Mouse (Mus musculus) G1E (cell line): ENCODE results near the gene Sart3. TPM values are rescaled to one million over a fixed set of nuclear protein-coding genes. Genes with fewer than 3 reads are reported as not detected.

Experiments
- ATAC-seq: 2 replicates; pipeline ENCODE4 v1.8.0; 2016; ENCODE audit warnings: mild to moderate bottlenecking; ENCODE audit not compliant: insufficient number of reproducible peaks, poor library complexity, low FRiP score, severe bottlenecking; ENCODE audit errors: extremely low read depth
- DNase-seq: peaks from one replicate; pipeline ENCODE4 v3.0.0; 2012; ENCODE audit warnings: low spot score
- H3K27me3 ChIP-seq: 2 replicates; pipeline ENCODE4 v1.6.1; 2012; ENCODE audit warnings: mild to moderate bottlenecking, low read length, inconsistent platforms; ENCODE audit not compliant: insufficient read depth
- H3K36me3 ChIP-seq: replicated peaks from 2 replicates; pipeline ENCODE3; 2012; ENCODE audit warnings: mild to moderate bottlenecking, inconsistent platforms
- H3K4me1 ChIP-seq: 2 replicates; pipeline ENCODE4 v1.6.1; 2012; ENCODE audit warnings: low read depth, low read length, inconsistent platforms, mixed read lengths; ENCODE audit not compliant: insufficient read depth
- H3K4me3 ChIP-seq: 2 replicates; pipeline ENCODE4 v1.5.1; 2012; ENCODE audit warnings: low read depth, mild to moderate bottlenecking, inconsistent platforms, low read length, moderate library complexity, mixed read lengths
- H3K9me3 ChIP-seq: replicated peaks from 2 replicates; pipeline ENCODE4 v1.6.1; 2012; ENCODE audit warnings: inconsistent platforms
- CTCF ChIP-seq: IDR thresholded peaks from 2 replicates; pipeline ENCODE4 v1.5.1; 2012; ENCODE audit warnings: low read depth, low read length, inconsistent platforms, mixed read lengths
- GATA1 ChIP-seq: IDR thresholded peaks from 2 replicates; pipeline ENCODE4 v1.6.1; 2012; ENCODE audit warnings: borderline replicate concordance, low read length, inconsistent platforms, mixed read lengths
- GATA2 ChIP-seq: IDR thresholded peaks from 2 replicates; pipeline ENCODE4 v1.6.1; 2012; ENCODE audit warnings: low read depth, low read length, inconsistent platforms, borderline replicate concordance
- POLR2AphosphoS5 ChIP-seq: IDR thresholded peaks from 2 replicates; pipeline ENCODE4 v1.6.1; 2012; ENCODE audit warnings: low read depth, low read length, inconsistent platforms; ENCODE audit not compliant: insufficient replicate concordance
- TAL1 ChIP-seq: conservative IDR thresholded peaks from 2 replicates; pipeline ENCODE4 v1.6.1; 2012; ENCODE audit warnings: low read depth, low read length, inconsistent platforms, mixed read lengths
- polyA plus RNA-seq: library from polyadenylated mRNA; stranded (reverse); fragments of >175 nt; gene quantifications from 2 replicates; pipeline ENCODE4 v1.2.3, GENCODE M21; 2012
- total RNA-seq, 2 experiments: library from RNA; stranded (forward) in 1 of 2; stranded (reverse) in 1 of 2; fragments of 200-1000 nt in 1 of 2; fragments of >200 nt in 1 of 2; fragmentation: Nextera tagmentation in 1 of 2; gene quantifications; 2 replicates each; pipeline ENCODE4 v1.2.3; 2014 to 2017

Gene Sart3
- total and polyA plus RNA-seq, 3 experiments: 19.0 to 52.6 (median 32.6) TPM

DNA sequence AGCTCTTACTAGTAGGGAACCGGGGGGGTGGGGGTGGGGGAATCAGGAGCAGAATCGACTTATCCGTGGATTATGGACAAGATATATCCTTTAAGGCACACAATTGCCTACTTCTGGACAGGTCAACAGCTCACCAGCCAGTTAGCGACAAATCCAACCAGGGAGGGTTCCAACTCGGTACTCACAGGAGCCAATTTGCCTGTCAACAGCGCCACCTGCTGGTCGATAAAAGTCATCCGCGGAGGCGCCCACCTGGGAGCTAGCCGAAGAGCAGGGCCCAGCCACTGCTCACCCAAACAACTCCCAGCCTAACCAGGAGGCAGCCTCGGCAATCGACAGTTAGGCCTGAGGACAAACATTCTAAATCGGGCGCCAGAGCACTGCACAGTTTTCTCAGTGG, 47.9 kb downstream of the Sart3 start, which contains the start of gene 1700069L16Rik:
1700069L16Rik (minus strand) TSS at position 327 of the 400 bp plus-strand sequence.
- no peaks in the 10 kb centered on the region for H3K4me1 ChIP-seq
- no peak for ATAC-seq
- H3K27me3 ChIP-seq: no peaks in the 10 kb centered on the region
- H3K4me3 ChIP-seq: no peak within 1 kb of the TSS
- no peaks in the 10 kb centered on the region for H3K36me3 ChIP-seq
- peaks cover 25% of the 10 kb centered on the region for H3K9me3 ChIP-seq
- DNase-seq: no peak
- TF ChIP-seq GATA2 (no peak), POLR2AphosphoS5 (no peak), GATA1 (no peak), TAL1 (no peak), CTCF (no peak)

DNA sequence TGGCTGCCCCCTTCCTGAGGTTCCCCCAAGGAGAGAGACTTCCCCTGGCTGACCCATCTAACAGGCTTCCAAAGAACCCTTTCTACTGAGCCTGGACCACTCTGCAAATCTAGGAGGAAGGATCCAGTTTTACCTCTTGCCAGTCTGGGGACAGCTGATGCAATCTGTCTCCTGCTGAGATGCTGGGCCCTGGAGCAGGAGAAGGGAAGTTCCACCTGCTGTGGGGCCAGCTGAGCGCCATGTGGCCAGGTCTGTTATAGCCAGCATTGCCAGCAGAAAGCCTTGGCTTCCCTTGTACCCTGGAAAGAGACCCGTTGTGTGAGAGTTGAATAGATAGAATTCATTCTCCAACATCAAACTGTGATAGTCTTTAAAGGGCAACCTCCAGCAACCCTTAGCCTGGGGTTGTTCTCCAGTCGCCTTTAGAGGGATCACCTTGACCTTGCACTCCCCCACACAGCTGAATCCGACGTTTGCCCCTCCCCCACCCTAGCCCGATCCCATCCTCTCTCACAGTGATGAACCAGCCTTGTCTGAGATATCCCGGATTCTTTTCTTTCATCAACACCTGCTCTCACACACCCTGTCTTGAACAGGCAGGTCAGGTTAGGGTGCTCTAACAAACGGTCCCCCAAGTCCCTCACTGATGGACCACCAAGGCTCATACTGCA, 48.6 kb downstream of the Sart3 start:
- peaks cover 30% of the 10 kb centered on the region for H3K9me3 ChIP-seq
- no peaks in the 10 kb centered on the region for H3K36me3 ChIP-seq
- no peaks in the 10 kb centered on the region for H3K27me3 ChIP-seq
- TF ChIP-seq TAL1: no peak
- TF ChIP-seq GATA2: no peak
- TF ChIP-seq CTCF: no peak
- TF ChIP-seq GATA1: no peak
- TF ChIP-seq POLR2AphosphoS5: no peak
- H3K4me1 ChIP-seq: no peaks in the 10 kb centered on the region
- H3K4me3 ChIP-seq: no peak overlapping the region
- no peak for DNase-seq
- no peak for ATAC-seq

DNA sequence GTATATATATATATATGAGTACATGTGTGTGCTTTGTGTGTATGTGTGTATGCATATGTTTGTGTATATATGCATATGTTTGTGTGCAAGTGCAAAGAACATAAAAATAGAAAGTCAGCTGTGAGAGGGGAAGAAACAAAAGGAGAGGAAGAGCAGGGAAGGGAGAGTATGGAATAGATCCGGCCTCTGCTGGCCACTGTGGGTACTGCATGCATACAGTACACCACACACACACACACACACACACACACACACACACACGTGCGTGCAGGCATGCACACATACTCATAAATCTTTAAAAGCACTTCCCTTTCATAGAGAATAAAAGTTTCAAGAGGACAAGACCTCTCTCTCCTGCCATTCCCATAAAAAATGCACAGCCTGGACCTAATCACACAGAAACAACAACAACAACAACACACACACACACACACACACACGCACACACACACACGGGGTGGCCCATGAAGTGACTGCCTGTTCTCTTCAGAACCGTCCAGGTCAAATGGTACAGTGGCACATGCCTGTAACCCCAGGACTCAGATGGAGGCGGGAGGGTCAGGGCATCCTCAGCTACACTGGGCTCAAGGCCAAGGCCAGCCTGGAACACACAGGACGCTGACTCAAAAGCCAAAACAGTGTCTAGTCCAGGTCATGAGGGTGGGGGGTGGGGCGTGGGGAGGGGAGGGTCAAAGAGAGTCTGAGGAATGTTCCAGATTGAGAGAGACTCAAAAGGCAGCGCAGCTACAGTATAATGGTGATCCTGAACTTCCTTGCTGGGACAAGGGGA, 49.9 kb downstream of the Sart3 start:
- no peaks in the 10 kb centered on the region for H3K36me3 ChIP-seq
- no peak for ATAC-seq
- H3K9me3 ChIP-seq: peaks cover 33% of the 10 kb centered on the region
- H3K4me3 ChIP-seq: no peak overlapping the region
- no peaks in the 10 kb centered on the region for H3K4me1 ChIP-seq
- H3K27me3 ChIP-seq: no peaks in the 10 kb centered on the region
- no peak for DNase-seq
- no peak for TF ChIP-seq GATA1
- TF ChIP-seq GATA2: no peak
- TF ChIP-seq CTCF: no peak; the same call in 1 of the 2 replicates
- no peak for TF ChIP-seq TAL1
- TF ChIP-seq POLR2AphosphoS5: no peak

DNA sequence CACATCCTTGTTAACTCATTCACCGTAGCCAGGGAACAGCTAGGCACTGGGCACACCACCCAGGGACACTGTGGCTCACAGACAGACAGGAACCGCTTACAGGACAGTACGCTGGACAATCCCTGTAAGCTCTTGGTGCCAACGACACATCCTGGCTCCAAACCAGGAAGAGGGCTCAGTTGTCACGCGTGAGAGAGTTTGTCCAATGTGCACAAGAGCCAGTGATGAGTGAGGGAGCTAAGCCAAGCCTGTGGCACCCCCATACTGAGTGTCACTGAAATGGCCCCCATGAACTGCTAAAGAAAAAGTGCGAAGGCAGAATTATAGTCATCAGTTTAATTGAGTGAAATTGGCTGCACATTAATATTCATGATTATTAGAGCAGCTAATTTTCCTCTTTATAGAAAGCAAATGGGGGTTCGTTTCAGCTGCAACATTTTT, 53.1 kb downstream of the Sart3 start:
- Histone ChIP-seq H3K4me1 (no peaks in the 10 kb centered on the region), H3K9me3 (peaks cover 45% of the 10 kb centered on the region), H3K4me3 (no peak overlapping the region), H3K27me3 (no peaks in the 10 kb centered on the region), H3K36me3 (no peaks in the 10 kb centered on the region)
- no peak for ATAC-seq
- no peak for TF ChIP-seq GATA1
- no peak for TF ChIP-seq GATA2
- no peak for TF ChIP-seq TAL1
- no peak for TF ChIP-seq CTCF
- TF ChIP-seq POLR2AphosphoS5: no peak
- DNase-seq: no peak

DNA sequence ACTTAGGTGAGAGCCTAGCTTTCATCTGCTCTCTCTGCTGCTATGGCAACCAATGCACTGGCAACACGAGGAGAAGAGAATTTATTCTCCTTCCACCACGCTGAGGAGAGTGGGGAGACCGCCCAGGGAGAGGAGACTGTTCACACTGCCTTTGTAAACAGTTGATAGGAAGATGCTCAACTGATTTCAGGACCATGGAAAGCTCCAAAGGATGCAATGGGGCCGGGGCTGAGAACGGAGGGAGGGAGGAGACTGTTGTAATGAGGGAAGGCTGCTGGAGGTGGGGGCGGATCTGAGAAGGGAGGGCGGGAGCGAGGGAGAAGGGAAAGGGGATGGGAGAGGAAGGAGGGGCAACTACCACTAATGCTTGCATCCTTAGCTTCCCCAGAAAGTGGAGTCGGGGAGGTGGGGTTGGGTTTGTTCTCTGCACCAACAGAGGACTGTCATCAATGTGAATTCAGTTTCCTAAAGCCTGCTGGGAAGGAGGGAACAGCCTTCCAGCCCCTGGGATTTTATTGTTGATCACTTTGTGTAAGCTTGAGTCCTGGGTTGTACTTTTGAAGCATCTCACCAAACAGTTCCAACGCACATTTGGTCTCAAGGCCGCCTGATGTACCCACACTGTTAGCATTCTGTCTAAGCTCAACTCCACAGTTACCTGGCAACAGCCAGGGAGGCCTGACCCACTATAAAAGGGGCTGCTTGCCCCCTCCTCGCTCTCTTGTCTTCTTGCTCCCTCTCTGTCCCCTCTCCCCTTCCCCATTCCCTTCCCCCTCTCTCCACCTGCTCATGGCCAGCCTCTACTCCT, 55.5 kb downstream of the Sart3 start:
- no peak for ATAC-seq
- H3K9me3 ChIP-seq: peaks cover 47% of the 10 kb centered on the region
- H3K27me3 ChIP-seq: no peaks in the 10 kb centered on the region
- TF ChIP-seq GATA1 (no peak), CTCF (no peak), TAL1 (no peak), POLR2AphosphoS5 (no peak), GATA2 (no peak)
- H3K36me3 ChIP-seq: no peaks in the 10 kb centered on the region
- no peak overlapping the region for H3K4me3 ChIP-seq
- DNase-seq: no peak
- H3K4me1 ChIP-seq: no peaks in the 10 kb centered on the region

DNA sequence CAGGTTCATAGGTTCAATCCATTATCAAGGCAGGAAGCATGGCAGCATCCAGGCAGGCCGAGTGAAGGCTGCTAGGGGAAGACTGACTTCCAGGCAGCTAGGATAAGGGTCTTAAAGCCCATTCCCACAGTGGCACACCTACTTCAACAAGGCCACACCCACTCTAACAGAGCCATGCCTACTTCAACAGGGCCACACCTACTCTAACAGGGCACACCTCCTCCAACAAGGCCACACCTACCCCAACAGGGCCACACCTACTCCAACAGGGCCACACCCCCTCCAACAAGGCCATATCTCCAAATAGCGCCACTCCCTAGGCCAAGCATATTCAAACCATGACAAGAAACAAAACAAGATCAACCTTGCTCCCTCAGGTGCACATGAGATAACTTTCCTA, 59.4 kb downstream of the Sart3 start:
- DNase-seq: no peak
- ATAC-seq: no peak

More for the DNA sequence above, 59.4 kb downstream of the Sart3 start:
- Histone ChIP-seq H3K9me3 (peaks cover 70% of the 10 kb centered on the region), H3K4me1 (no peaks in the 10 kb centered on the region), H3K4me3 (no peak overlapping the region), H3K27me3 (no peaks in the 10 kb centered on the region), H3K36me3 (no peaks in the 10 kb centered on the region)
- TF ChIP-seq POLR2AphosphoS5 (no peak), GATA1 (no peak), GATA2 (no peak)
